Mouse (Mus musculus): ENCODE results near the gene Rassf7.
"Not testable (repeated sequence)": the region's sequence is repeated elsewhere in the genome, so short reads cannot be mapped to it uniquely, and the experiment has no call there.

Rassf7 gene

GRCm38 (mm10) chr7:141222696-141223215 is 7.1 kb downstream of the Rassf7 start:
- DNase-seq (ENCODE audit: low spot score), result no peak

- no peak for DNase-seq (ENCODE audit: low spot score)
Observed at GRCm38 (mm10) chr7:141226535-141226934, 10.9 kb downstream of the Rassf7 start.

- DNase-seq (ENCODE audit: low spot score), result no peak
Observed at GRCm38 (mm10) chr7:141227796-141228195, 12.1 kb downstream of the Rassf7 start.

GRCm38 (mm10) chr7:141228279-141229067 is 12.8 kb downstream of the Rassf7 start, which contains the start of gene Phrf1:
Gene Phrf1, plus strand, starts transcription at chr7:141228784.
- DNase-seq (ENCODE audit: low spot score), result peak; percentile 92

- no peak for DNase-seq (ENCODE audit: low spot score)
Observed at GRCm38 (mm10) chr7:141229702-141230101, 14.0 kb downstream of the Rassf7 start.

- no peak for DNase-seq (ENCODE audit: low spot score)
Observed at GRCm38 (mm10) chr7:141230570-141230969, 14.9 kb downstream of the Rassf7 start.

- no peak for DNase-seq (ENCODE audit: low spot score)
Observed at GRCm38 (mm10) chr7:141231111-141231510, 15.5 kb downstream of the Rassf7 start.

- no peak for DNase-seq (ENCODE audit: low spot score)
Observed at GRCm38 (mm10) chr7:141231551-141231950, 15.9 kb downstream of the Rassf7 start.

- not testable (repeated sequence) for DNase-seq (ENCODE audit: low spot score)
Observed at GRCm38 (mm10) chr7:141250486-141250885, 34.8 kb downstream of the Rassf7 start.

- no peak for DNase-seq (ENCODE audit: low spot score)
Observed at GRCm38 (mm10) chr7:141256159-141256558, 40.5 kb downstream of the Rassf7 start.

GRCm38 (mm10) chr7:141261480-141261879 is 45.8 kb downstream of the Rassf7 start:
- DNase-seq (ENCODE audit: low spot score), result no peak

GRCm38 (mm10) chr7:141263640-141264039 is 48.0 kb downstream of the Rassf7 start:
- no peak for DNase-seq (ENCODE audit: low spot score)

GRCm38 (mm10) chr7:141264041-141264700 is 48.5 kb downstream of the Rassf7 start:
- no peak for DNase-seq (ENCODE audit: low spot score)

GRCm38 (mm10) chr7:141264761-141265410 is 49.2 kb downstream of the Rassf7 start:
- DNase-seq (ENCODE audit: low spot score), result peak; percentile 38

GRCm38 (mm10) chr7:141265411-141265738 is 49.7 kb downstream of the Rassf7 start:
- no peak for DNase-seq (ENCODE audit: low spot score)

GRCm38 (mm10) chr7:141265739-141266561 is 50.3 kb downstream of the Rassf7 start, which contains the start of gene Irf7:
Gene Irf7, minus strand, starts transcription at chr7:141266481.
- DNase-seq (ENCODE audit: low spot score), result peak; percentile 64

Data from urinary bladder, postnatal 14 days (tissue).